Mouse (Mus musculus): ENCODE measurements around the gene Castor1. TPM values are rescaled to one million over a fixed set of nuclear protein-coding genes. Genes with fewer than 3 reads are reported as not detected.

Gene Castor1
- total and polyA plus RNA-seq, 2 experiments from 2014 or later, result 4.9 to 6.9 TPM

DNA sequence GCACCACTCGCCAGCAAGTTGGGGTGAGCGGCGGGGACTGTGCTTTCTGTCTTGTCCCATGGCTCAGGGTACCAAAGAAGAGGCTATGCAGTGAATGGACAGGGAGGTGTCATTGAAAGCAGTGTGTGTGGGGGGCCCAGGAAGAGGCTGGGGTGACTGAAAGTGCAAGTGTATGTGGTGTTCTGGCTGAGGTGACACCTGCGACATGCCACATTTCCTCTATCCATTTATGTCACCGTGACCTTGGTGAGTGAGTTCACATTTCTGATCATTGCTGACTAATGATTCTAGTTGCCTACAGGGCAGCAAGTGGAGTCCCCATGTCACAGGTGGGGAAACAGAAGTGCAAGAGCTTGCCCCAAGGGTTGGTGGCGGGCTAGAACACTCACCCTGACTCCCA, 50.5 kb downstream of the Castor1 start:
- Histone ChIP-seq H3K9ac (no peak overlapping the region), H3K4me1 (ENCODE audit: insufficient read depth) (no peaks in the 10 kb centered on the region), H3K9me3 (ENCODE audit: low read length) (no peaks in the 10 kb centered on the region), H3K4me3 (ENCODE audit: low read depth, low read length) (no peak overlapping the region), H3K27me3 (ENCODE audit: insufficient read depth, low read length) (peaks cover 26% of the 10 kb centered on the region), H3K27ac (ENCODE audit: low read depth, low read length) (no peak overlapping the region), H3K36me3 (ENCODE audit: insufficient read depth) (no peaks in the 10 kb centered on the region), H3K4me2 (ENCODE audit: low read depth) (no peak overlapping the region)
- DNase-seq (no peak), ATAC-seq (no peak)
- 82% methylated on average over 6 of the region's 6 CpGs for WGBS
- TF ChIP-seq CTCF (IDR thresholded peaks at IDR 0.05; ENCODE audit: low read depth), result no peak

GRCm38 (mm10) chr11:4270744-4271459, 52.9 kb downstream of the Castor1 start:
- no peak overlapping the region for H3K4me3 ChIP-seq (ENCODE audit: low read depth, low read length)
- H3K36me3 ChIP-seq (ENCODE audit: insufficient read depth), result no peaks in the 10 kb centered on the region
- H3K9ac ChIP-seq, result no peak overlapping the region
- no peak overlapping the region for H3K27ac ChIP-seq (ENCODE audit: low read depth, low read length)
- no peaks in the 10 kb centered on the region for H3K9me3 ChIP-seq (ENCODE audit: low read length)
- peaks cover 17% of the 10 kb centered on the region for H3K27me3 ChIP-seq (ENCODE audit: insufficient read depth, low read length)
- WGBS, result 22% methylated on average over 19 of the region's 20 CpGs
- DNase-seq (no peak), ATAC-seq (peak; percentile 27; the same call in 1 of the 2 replicates)
- H3K4me2 ChIP-seq (ENCODE audit: low read depth), result no peak overlapping the region
- H3K4me1 ChIP-seq (ENCODE audit: insufficient read depth), result no peaks in the 10 kb centered on the region
- TF ChIP-seq CTCF (IDR thresholded peaks at IDR 0.05; ENCODE audit: low read depth), result peak; percentile 35; the same call in 1 of the 2 replicates

GRCm38 (mm10) chr11:4271544-4271943, 53.5 kb downstream of the Castor1 start:
- no peak for DNase-seq
- no peak for TF ChIP-seq CTCF (IDR thresholded peaks at IDR 0.05; ENCODE audit: low read depth)
- Histone ChIP-seq H3K27ac (ENCODE audit: low read depth, low read length) (no peak overlapping the region), H3K36me3 (ENCODE audit: insufficient read depth) (no peaks in the 10 kb centered on the region), H3K27me3 (ENCODE audit: insufficient read depth, low read length) (peaks cover 12% of the 10 kb centered on the region; the same call in 1 of the 2 replicates), H3K9ac (no peak overlapping the region), H3K9me3 (ENCODE audit: low read length) (no peaks in the 10 kb centered on the region), H3K4me1 (ENCODE audit: insufficient read depth) (no peaks in the 10 kb centered on the region), H3K4me2 (ENCODE audit: low read depth) (no peak overlapping the region), H3K4me3 (ENCODE audit: low read depth, low read length) (no peak overlapping the region)
- no peak for ATAC-seq
- WGBS, result 64% methylated on average over 11 of the region's 11 CpGs

Other genes with a start within 250 kb of the Castor1 start
- gene 4930556J24Rik, start 241.4 kb upstream of the Castor1 start, total RNA-seq (2014; rRNA removed), result not detected in 2 replicates
- not detected in 2 replicates for gene 4930556J24Rik, start 241.4 kb upstream of the Castor1 start, polyA plus RNA-seq (2015; fragmentation: Nextera tagmentation; extraction: Ambion mirVana)
- 6.5 and 9.9 TPM in 2 replicates for gene Gal3st1, start 234.6 kb upstream of the Castor1 start, total RNA-seq (2014; rRNA removed)
- 8.0 and 8.3 TPM in 2 replicates for gene Gal3st1, start 234.6 kb upstream of the Castor1 start, polyA plus RNA-seq (2015; fragmentation: Nextera tagmentation; extraction: Ambion mirVana)
- gene Sec14l4, start 186.8 kb upstream of the Castor1 start, total RNA-seq (2014; rRNA removed), result not detected in 2 replicates
- not detected in 2 replicates for gene Sec14l4, start 186.8 kb upstream of the Castor1 start, polyA plus RNA-seq (2015; fragmentation: Nextera tagmentation; extraction: Ambion mirVana)
- 3.6 and 4.7 TPM in 2 replicates for gene Sec14l3, start 153.4 kb upstream of the Castor1 start, total RNA-seq (2014; rRNA removed)
- gene Sec14l3, start 153.4 kb upstream of the Castor1 start, polyA plus RNA-seq (2015; fragmentation: Nextera tagmentation; extraction: Ambion mirVana), result 2.1 and 3.8 TPM in 2 replicates
- gene Mtfp1, start 122.8 kb upstream of the Castor1 start, total RNA-seq (2014; rRNA removed), result 10.1 and 11.8 TPM in 2 replicates
- gene Mtfp1, start 122.8 kb upstream of the Castor1 start, polyA plus RNA-seq (2015; fragmentation: Nextera tagmentation; extraction: Ambion mirVana), result 12.4 and 14.2 TPM in 2 replicates
- 4.4 and 5.8 TPM in 2 replicates for gene Sec14l2, start 94.8 kb upstream of the Castor1 start, total RNA-seq (2014; rRNA removed)
- 2.9 and 3.4 TPM in 2 replicates for gene Sec14l2, start 94.8 kb upstream of the Castor1 start, polyA plus RNA-seq (2015; fragmentation: Nextera tagmentation; extraction: Ambion mirVana)
- gene Rnf215, start 83.0 kb upstream of the Castor1 start, total RNA-seq (2014; rRNA removed), result 73.9 and 90.1 TPM in 2 replicates
- gene Rnf215, start 83.0 kb upstream of the Castor1 start, polyA plus RNA-seq (2015; fragmentation: Nextera tagmentation; extraction: Ambion mirVana), result 37.4 and 45.4 TPM in 2 replicates
- 13.9 and 25.0 TPM in 2 replicates for gene Ccdc157, start 57.9 kb upstream of the Castor1 start, total RNA-seq (2014; rRNA removed)
- 5.2 and 7.8 TPM in 2 replicates for gene Ccdc157, start 57.9 kb upstream of the Castor1 start, polyA plus RNA-seq (2015; fragmentation: Nextera tagmentation; extraction: Ambion mirVana)
- 46.7 and 54.4 TPM in 2 replicates for gene Sf3a1, start 57.9 kb upstream of the Castor1 start, total RNA-seq (2014; rRNA removed)
- 30.6 and 34.6 TPM in 2 replicates for gene Sf3a1, start 57.9 kb upstream of the Castor1 start, polyA plus RNA-seq (2015; fragmentation: Nextera tagmentation; extraction: Ambion mirVana)
- gene Tbc1d10a, start 31.4 kb upstream of the Castor1 start, total RNA-seq (2014; rRNA removed), result 41.9 and 42.0 TPM in 2 replicates
- 33.1 and 37.6 TPM in 2 replicates for gene Tbc1d10a, start 31.4 kb upstream of the Castor1 start, polyA plus RNA-seq (2015; fragmentation: Nextera tagmentation; extraction: Ambion mirVana)
- gene Osm, start 18.2 kb downstream of the Castor1 start, total RNA-seq (2014; rRNA removed), result 0.05 TPM in 1 of 2 replicates, not detected in the other
- 0.13 and 0.14 TPM in 2 replicates for gene Osm, start 18.2 kb downstream of the Castor1 start, polyA plus RNA-seq (2015; fragmentation: Nextera tagmentation; extraction: Ambion mirVana)
- 0.08 and 0.43 TPM in 2 replicates for gene Lif, start 39.3 kb downstream of the Castor1 start, total RNA-seq (2014; rRNA removed)
- gene Lif, start 39.3 kb downstream of the Castor1 start, polyA plus RNA-seq (2015; fragmentation: Nextera tagmentation; extraction: Ambion mirVana), result 0.05 and 0.22 TPM in 2 replicates
- not detected in 2 replicates for gene Hormad2, start 222.9 kb downstream of the Castor1 start, total RNA-seq (2014; rRNA removed)
- gene Hormad2, start 222.9 kb downstream of the Castor1 start, polyA plus RNA-seq (2015; fragmentation: Nextera tagmentation; extraction: Ambion mirVana), result 0.09 TPM in 1 of 2 replicates, not detected in the other